Mouse (Mus musculus) lung, postnatal 36 days (tissue): ENCODE results near the gene Gm21976.

Experiments used
- DNase-seq: peaks from one replicate; pipeline ENCODE4 v3.0.0; 2022; ENCODE audit warnings: mixed read lengths

Gene Gm21976

DNA sequence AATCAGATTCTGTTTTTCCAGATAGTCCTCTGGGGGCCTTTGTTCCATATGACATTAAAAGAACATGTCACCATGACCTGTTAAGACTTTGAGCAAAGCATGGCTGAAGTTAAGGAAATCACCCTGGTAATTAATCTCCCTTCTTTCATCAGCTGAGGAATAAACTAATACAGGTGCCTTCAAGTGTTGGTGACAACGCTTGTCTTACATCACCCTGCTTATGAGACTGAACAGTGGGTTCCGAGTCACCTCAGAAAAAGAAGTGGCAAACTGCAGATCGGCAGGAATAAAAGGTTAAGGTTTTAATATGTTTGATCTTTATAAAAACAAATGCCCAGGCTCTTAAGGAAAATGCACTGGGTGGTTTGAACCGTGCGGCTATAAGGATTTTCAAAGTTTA lies at the start of gene Gm21976:
Gene Gm21976 (plus strand): TSS at position 202 of the 400 bp plus-strand sequence.
- DNase-seq: no peak

DNA sequence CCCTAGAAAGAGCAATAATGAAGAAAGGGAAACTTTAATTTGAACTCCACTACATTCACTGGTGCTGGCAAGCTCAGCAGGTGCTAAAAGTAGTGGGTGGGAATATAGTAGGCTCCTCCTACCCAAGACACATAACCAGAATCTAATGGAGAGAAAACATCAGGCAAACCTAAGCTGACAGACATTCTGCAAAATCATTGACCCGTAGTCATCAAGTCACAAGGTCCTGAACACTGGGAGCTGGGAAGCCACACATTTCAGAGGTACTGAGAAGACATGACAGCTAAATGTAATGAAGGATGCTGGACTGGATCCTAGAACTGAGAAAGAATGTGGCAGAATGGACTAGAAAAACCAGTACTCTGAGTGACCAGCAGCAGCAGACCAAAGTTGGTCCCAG lies 49.2 kb upstream of the Gm21976 start:
- DNase-seq: no peak

DNA sequence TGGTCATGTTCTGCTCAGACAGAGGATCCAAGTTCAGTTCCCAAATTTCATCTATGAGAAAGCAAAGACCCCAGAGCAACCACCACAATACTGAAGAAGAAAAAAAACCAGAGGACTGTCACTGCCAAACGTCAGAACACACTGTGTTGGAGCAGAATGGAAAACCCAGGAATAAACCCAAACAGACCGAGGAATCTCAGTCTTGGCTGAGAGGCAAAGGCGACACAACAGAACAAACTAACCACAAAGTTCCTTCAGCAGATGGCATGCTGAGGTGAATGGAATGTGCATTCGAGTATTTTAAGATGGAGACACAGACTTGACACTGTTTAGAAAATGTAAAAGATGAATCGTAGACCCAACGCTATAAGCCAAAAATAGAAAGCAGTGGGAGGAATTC lies 44.2 kb upstream of the Gm21976 start:
- DNase-seq: no peak

DNA sequence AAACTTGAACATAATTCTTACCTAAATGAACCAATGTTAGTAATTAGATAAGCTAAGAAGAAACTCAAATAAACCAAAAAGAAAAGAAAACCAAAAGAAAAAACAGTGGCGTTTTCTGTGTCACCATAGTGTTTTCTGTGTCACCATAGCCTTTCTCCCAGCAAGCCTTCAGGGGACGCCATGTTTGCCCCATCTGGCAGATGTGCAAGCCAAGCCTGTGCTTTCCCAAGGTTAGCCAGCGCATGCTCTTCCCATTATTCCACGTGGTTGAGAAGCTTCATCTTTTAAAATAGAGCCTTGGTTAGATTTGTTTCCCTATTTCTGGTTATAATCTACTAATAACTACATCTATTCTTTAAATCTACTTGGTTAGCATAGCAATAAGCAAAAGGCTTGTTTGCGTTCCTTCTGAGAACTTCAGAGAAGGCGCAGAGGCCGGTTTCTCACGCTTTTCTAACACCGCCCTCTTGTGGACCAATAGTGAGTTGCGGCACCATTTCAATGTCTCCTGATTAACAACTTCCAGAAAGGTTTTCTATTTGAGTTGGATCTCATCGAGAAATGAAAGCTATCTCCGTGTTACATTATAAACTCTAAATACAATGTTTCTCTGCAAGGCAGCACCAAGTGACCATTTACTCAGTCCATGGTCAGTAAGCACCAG lies 39.6 kb upstream of the Gm21976 start:
- peak; percentile 82 for DNase-seq

DNA sequence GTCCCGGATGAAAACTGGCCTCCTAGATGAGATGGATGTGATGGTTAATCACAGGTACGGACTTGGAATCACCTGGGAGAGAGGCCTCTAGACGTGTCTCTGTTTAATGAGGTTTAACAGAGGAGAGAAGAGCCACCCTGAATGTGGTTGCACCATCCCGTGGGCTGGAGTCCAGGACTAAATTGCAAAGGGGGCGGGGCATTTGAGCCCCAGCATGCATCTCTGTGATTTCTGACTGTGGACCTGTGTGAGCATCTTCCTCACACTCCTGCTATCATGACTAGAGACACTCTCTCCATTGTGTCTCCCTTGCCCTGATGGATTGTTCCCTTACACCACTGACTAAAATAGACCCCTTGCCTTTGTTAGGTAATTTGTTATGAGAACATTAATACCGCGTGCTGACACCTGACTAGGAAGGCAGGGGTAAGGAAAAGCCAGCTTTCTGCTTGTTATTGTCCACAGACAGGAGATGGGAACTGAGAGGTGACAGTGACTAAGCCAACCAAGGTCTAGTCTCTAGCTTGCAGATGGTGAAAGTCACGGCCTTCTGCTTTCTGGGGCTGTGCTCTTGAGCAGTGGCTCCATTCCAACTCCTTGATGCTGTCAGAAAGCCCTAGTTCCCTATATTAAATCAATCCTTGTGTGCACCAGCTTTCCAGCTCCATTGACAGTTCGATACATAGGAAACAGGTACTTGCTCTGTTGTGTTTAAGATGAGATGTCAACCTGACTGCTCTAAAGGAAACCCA lies 38.0 kb upstream of the Gm21976 start:
- DNase-seq: no peak

DNA sequence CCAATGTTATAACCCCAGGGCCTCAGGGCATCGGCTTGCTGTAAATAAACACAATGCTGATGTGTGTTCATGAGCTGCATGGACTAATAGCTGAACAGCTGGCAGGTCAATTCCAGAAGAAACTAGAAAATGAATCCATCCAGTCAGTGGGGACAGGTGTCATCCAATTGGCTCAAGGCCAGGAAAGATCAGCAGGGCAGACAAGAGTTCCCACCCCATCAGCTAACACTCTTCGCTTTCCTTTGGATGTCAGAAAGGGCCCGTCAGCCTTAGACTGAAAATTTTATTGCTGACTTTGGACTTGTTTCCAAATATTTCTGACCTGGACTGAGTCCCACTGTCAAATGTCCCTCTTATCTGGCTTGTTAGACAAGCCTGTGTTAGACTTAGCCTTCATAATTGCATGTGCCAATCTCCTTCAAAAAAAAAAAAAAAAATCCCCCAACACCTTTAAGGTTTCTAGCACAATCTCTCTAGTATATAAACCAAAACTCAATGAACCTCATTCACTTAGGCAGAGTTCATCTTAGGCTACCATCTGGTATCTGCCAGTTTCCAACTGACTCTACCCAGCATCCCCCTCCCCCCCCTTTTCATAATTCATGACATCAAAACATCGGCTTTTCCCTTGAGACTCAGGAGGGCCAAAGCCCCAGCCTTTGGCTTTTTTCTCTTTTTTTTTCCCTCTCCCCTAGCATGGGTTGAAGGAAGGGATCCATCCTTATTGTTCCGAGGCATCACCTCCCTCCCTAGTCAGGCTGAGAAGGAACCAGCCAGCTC lies 34.9 kb upstream of the Gm21976 start:
- peak; percentile 15 for DNase-seq

DNA sequence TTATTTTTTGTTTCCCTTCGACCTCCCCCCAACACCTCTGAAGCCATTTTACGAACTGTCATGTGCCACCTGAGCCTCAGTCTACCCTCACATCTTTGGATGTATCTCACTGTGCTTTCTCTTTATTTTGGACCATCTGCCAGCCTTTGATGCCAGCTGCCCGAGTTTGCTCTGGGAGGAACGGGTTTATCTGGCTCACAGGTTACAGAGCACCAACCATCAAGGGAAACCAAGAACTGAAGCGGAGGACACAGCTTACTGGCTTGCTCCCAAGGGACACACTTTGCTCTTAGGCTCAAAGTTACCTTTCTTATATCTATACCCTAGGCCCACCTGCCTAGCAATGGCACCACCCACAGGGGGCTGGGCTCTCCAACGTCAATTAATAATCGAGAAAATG lies 34.3 kb upstream of the Gm21976 start:
- no peak for DNase-seq

DNA sequence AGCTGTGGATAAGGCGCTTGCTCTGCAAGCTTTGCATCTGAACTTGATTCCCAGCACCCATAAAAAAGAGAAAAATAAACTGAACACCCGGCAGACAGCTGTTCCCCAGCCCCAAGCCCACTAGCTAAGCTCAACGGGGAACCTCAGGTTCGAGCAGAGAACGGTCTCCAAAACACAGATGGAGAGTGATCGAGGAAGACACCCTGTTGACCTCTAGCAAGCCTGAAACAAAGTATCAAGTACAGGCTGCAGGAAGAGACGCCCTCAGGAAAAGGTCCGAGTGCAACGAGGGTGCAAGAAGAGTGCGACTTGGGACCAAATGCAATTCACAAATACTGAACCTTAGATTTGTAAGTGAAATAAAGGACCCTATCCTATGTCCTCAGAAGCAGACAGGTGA lies 30.1 kb upstream of the Gm21976 start:
- no peak for DNase-seq

DNA sequence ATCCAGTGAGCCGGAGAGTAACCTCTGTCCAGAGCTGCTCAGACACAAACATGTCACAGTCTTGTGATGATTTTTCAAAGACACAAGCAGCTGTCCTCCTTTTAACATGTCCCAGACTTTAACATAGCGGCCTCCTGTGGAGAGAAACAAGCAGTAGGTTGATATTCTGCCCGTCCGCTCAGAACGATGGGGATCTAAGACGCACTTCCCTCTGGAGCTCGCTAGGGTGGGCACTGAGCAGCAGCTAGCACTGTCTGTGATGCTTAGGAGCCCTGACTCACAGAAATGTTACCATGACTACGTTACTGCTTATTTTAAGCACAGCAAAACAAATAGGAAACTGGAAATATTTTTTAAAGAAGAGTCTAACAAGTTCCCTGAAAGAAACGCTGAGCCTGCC lies 24.8 kb upstream of the Gm21976 start:
- DNase-seq: no peak

DNA sequence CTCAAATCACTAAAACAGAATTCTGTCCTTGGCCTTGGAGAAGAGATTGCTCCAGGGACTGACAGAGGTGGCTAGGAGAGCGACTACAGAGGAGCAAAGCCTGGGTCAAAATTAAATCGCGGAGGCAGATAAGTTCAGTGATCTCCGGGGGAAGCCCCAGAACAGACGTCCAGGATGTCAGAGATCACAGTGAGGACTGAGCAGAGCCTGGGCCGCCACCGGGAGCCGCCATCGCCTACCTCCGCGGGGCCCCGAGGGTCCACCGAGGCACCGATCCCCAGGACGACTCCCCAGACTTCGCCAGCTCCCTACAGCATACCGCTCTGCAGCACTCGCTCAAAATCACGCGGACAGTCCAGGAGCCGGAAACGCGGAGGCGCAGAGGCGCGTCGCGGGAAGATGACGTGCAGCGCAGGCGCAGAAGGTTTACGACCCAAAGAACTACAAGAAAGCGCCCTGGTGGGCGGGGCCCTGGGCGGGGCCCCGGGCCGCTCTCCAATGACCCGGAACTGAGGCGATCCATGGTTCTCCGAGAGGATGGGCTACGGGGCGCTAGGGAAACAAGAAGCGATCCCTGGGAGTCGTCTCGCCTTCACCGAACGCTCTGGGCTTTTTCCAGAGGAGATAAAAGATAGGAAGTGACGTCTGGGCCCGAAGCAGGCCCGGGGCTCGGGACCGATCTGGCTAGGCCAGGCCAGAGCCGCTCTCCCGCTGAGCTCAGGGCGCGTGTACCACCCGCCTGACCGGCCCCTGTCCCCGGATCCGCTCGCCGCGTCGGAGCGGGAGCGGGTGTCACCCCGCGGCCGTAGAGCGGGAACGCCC lies 16.8 kb upstream of the Gm21976 start, which contains the start of the genes Utp15 and Ankra2:
Gene Utp15 (minus strand): TSS at position 406 of the 822 bp plus-strand sequence.
Gene Ankra2 (plus strand): TSS at position 439 of the 822 bp plus-strand sequence.
- DNase-seq: peak; percentile 99

DNA sequence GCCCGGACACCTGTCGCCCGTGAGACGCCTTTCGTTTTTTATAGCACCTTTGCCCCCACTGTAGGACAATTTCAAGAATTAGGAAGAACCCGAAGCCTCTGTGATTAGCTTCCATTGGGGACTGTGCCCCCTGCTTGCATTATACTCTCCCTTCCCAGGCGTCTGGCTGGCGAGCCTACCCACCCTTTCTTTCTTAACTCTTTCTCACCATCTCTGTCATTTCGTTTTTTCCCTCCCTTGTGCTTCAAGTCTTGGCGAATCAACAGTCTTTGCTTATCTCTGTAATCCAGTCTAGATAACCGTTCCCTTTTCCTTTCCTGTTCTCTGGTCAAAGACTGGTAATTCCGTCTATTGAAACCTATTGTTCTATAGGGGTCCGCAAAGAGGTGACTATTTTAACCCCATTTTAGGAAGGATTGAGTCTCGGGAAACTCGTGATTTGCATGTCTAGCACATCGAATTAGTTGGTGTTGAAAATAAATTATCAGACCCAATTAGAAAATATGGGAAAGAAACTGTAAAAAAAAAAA lies 16.2 kb upstream of the Gm21976 start:
- no peak for DNase-seq

DNA sequence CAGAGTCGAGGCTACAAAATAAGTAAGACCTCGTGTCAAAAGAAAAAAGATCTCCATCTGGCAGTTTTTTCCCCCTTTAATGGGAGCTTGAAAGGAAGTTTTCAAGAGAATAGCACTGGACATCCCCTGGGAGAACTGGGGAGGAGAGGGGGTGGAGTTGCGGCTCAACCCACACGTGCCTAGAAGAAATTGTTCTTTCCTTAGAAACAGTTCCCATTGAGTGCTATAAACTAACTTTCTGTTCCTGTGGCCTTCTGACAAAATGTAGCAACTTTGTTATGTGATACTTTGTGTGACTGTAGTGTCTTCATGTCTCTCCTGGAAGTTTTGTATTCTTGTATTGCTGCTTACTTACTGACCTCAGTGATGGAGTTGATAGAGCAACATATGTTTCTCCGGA lies 15.6 kb upstream of the Gm21976 start:
- no peak for DNase-seq

DNA sequence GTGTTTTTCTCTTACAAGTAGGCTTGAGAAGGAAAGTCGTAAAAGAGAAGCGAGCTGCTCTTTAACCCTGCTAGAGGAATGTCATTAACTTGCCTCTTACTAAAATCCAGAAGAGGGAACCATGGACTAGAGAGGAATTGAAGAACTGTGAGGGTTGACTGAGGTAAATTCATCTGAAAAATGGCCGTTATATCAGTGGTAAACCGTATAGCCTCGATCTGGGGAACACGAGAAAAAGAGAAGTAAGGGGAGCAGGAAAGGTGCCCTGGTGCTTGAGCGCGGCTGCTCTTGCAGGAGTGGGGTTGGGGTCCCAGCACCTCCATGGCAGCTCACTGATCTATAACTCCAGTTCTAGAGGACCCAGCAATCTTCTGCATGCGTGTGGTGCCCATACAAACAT lies 5.7 kb upstream of the Gm21976 start:
- DNase-seq: no peak

DNA sequence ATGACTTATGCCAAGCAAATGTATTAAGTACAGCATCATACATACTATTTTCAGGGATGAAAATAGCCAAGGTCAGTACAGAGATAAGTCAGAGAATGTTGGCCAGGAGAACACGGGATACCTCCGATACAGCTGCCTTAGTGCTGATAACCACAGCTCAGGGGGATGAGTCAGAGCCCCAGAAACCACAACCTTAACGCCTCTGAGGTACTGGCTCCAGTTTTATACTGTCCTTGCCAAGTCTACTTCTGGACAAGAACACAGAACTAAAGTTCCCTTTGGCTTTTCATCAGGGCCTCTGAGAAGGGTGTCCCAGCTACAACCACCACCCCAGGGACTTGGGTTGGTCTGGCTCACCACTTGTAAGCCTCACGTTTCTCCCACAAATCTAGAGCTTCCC lies 4.0 kb upstream of the Gm21976 start:
- DNase-seq: no peak

DNA sequence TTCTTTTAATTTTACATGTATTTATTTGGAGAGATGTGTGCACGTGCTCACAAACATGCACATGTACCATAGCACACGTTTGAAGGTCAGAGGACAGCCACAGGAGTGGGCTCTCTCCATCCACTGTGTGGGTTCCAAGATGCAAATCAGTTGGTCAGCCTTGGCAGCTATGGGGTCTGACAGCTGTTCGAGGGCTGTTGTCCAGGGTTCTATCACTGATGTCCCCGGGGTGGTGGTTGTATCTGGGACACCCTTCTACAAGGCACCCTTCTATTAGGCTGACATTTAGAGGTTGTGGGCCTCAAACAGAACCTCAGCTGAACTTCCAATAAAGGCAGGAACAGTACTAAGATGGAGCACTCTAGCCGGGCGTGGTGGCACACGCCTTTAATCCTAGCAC lies 3.4 kb upstream of the Gm21976 start:
- DNase-seq: no peak

DNA sequence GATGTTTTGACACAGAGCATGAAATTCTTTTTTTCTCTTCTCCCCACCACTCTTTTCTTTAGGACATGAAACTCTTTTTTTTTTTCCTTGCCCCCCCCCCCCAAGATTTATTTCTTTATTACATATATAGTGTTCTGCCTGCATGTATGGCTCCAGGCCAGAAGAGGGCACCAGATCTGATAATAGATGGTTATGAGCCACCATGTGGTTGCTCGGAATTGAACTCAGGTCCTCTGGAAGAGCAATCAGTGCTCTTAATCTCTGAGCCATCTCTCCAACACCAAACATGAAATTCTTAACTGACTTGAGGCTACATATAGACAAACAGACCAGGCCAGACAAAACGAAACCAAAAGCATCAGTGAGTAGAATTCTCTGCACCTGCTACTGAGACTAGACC lies 2.2 kb upstream of the Gm21976 start:
- DNase-seq: no peak

DNA sequence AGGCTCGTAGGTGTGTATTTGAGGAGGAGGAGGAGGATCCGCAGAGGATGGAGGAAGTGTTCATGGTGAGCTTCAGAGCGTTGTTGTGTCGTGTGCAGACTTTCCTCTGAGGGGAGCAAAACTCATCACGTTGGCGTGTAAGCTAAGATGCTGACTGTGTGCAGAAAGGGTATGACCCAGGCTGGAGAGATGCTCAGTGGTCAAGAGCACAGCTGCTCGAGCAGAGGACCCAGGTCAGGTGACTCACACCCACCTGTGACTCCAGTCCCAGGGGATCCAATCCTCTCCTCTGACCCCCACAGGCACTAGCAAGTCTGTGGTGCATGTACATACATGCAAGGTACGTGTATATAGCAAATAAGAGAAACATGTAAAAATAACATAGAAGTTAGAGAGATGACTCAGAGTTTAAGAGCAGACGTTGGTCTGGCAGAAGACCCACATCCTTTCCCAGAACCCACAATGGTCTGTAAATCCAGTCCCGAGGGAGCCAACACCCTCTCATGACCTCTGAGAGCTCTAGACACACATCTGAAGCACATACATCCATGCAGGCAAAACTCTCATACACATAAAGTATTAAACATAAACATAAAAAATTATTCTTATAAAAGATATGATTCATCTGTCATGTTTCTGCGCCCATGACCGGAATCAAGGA lies 1.4 kb downstream of the Gm21976 start:
- no peak for DNase-seq

DNA sequence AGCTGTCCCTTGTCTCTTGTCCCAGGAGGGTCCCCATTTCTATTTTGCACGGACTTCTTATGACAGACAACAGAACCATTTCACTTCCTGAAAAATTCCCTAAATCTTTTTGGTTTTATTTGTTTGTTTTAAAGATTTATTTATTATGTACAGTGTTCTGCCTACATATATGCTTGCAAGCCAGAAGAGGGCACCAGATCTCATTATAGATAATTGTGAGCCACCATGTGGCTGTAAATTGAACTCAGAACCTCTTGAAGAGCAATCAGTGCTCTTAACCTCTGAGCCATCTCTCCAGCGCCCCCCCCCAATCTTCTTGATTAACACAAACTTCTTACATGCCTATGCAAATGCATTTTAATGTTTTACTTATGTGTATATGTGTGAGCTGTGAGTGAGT lies 11.0 kb downstream of the Gm21976 start:
- DNase-seq: no peak

DNA sequence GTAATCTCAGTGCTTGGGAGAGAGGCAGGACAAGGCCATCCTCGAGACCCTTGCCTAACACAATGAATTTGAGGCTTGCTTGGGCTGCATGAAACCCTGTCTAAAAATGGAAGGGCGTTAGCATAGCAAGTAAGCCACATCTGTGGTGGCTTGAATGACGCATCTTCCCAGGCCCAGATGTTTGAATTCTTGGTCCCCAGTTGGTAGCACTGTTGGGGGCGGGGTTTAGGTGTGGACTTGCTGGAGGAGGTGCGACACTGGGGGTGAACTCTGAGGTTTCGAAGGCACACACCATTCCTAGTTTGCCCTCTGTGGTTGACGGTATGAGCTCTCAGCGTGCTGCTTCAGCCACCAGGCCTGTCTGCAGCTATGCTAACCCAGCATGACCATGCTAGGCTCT lies 12.0 kb downstream of the Gm21976 start:
- no peak for DNase-seq

DNA sequence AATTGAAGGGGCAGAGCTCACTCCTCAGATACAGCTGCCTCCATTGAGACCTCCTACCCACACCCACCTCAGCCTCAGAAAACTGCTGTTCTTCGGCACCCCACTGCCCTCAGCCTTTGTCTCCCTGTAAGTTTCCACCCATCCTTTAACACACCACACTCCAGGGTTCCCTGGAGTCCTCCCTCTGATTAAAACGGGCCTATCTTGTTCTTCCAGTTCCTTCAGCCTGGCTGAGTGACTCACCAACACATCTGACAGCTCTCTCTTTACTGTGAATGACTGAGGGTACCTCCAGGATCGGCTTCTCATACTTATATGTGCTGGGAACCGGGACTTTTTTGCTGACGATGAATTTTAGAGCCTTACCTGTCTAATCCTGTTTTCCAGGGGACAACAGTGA lies 16.4 kb downstream of the Gm21976 start:
- DNase-seq: no peak

DNA sequence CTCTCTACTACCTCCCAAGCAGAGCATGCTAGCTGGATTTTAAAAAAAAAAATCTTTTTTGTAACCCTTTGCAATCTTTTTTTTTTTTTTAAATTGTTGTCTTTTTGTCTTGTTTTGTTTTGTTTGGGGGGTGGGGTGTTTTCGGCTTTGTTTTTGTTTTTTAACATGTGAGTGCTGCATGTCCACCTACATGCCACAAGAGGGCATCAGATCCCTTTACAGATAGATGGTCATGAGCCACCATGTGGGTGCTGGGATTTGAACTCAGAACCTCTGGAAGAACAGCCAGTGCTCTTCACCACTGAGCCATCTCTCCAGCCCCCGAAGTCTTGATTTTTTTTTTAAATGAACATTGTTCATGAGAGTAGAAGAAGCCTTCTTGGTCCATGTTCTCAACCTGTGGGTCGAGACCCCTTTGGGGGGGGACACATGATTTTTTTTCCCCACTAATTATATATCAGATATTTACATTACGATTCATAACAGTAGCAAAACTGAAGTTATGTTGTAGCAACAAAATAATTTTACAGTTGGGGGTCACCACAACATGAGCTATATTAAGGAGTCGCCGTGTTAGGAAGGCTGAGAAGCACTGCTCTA lies 18.3 kb downstream of the Gm21976 start:
- no peak for DNase-seq
